Mouse (Mus musculus) intestine, embryonic 15.5 days (tissue): ENCODE results near the gene Zdhhc7. TPM values are rescaled to one million over a fixed set of nuclear protein-coding genes. Genes with fewer than 3 reads are reported as not detected.

Experiments
- ATAC-seq: fragments of 200-750 bp; cut with Nextera tagmentation; 2 replicates; pipeline ENCODE4 v1.8.0; 2017; ENCODE audit warnings: moderate TSS enrichment, moderate library complexity
- H3K27ac ChIP-seq: fragments of 300-500 bp; sonication (generic); 2 replicates; pipeline ENCODE4 v1.5.1; 2015; ENCODE audit warnings: mild to moderate bottlenecking, inconsistent platforms
- H3K27me3 ChIP-seq: fragments of 300-500 bp; sonication (generic); replicated peaks from 2 replicates; pipeline ENCODE4 v1.6.1; 2015; ENCODE audit warnings: inconsistent platforms
- H3K36me3 ChIP-seq: fragments of 300-500 bp; sonication (generic); 2 replicates; pipeline ENCODE4 v1.6.1; 2015; ENCODE audit warnings: inconsistent platforms
- H3K4me1 ChIP-seq: fragments of 300-500 bp; sonication (generic); replicated peaks from 2 replicates; pipeline ENCODE4 v1.6.1; 2015; ENCODE audit warnings: inconsistent platforms
- H3K4me2 ChIP-seq: fragments of 300-500 bp; sonication (generic); replicated peaks from 2 replicates; pipeline ENCODE4 v1.6.1; 2015; ENCODE audit warnings: mild to moderate bottlenecking, inconsistent platforms
- H3K4me3 ChIP-seq: fragments of 300-500 bp; sonication (generic); replicated peaks from 2 replicates; pipeline ENCODE4 v1.5.1; 2015; ENCODE audit warnings: inconsistent platforms
- H3K9ac ChIP-seq: fragments of 300-500 bp; sonication (generic); 2 replicates; pipeline ENCODE4 v1.6.1; 2015; ENCODE audit warnings: inconsistent platforms
- H3K9me3 ChIP-seq: fragments of 300-500 bp; sonication (generic); 2 replicates; pipeline ENCODE4 v1.6.1; 2016; ENCODE audit warnings: inconsistent platforms
- WGBS: fragments of 180-500 bp; shearing (Covaris S2); methylation state at CpG from one replicate; pipeline ENCODE4 v1.1.7; 2015; 5-methylcytosine and 5-hydroxymethylcytosine counted together
- polyA plus RNA-seq: library from polyadenylated mRNA; unstranded; fragments of >200 nt; fragmentation: Nextera tagmentation; extraction: Ambion mirVana; gene quantifications from 2 replicates; pipeline ENCODE4 v1.2.1, GENCODE M21; 2015

Gene Zdhhc7
- polyA plus RNA-seq, 1 experiment from 2014 or later, result 34.8 TPM

DNA sequence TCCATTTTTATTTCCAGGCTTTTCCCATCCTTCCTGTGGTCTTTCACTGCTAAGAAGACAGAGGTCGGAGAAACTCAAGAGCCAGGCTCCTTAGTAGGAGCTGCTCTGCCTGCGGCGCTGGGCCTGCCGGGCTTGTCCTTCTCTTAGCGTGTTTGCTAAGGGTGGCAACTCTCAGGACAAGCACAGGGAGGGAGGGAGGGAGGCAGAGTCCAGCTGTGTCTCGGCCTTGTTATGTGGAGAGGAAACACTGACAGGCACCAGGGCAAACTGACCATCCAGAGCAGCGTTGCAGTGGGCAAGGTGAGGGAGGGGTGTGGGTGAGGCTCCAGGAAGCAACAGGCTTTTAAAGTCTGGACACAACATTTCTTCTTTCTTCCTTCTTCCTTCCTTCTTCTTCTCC, 11.8 kb downstream of the Zdhhc7 start:
- H3K4me1 ChIP-seq, result peaks cover 5% of the 10 kb centered on the region
- 53% methylated on average over 7 of the region's 7 CpGs for WGBS
- H3K9me3 ChIP-seq, result no peaks in the 10 kb centered on the region
- H3K4me3 ChIP-seq, result no peak overlapping the region
- H3K4me2 ChIP-seq, result no peak overlapping the region
- H3K27ac ChIP-seq, result no peak overlapping the region
- no peak overlapping the region for H3K9ac ChIP-seq
- ATAC-seq, result no peak; the same call in 1 of the 2 replicates
- H3K36me3 ChIP-seq, result peaks cover 55% of the 10 kb centered on the region
- H3K27me3 ChIP-seq, result no peaks in the 10 kb centered on the region

GRCm38 (mm10) chr8:120084783-120085182, 16.5 kb downstream of the Zdhhc7 start:
- H3K9ac ChIP-seq, result no peak overlapping the region
- WGBS, result 94% methylated on average over 8 of the region's 8 CpGs
- no peak for ATAC-seq
- peaks cover 35% of the 10 kb centered on the region for H3K36me3 ChIP-seq
- H3K4me2 ChIP-seq, result no peak overlapping the region
- no peaks in the 10 kb centered on the region for H3K9me3 ChIP-seq
- H3K27me3 ChIP-seq, result no peaks in the 10 kb centered on the region
- H3K4me1 ChIP-seq, result no peaks in the 10 kb centered on the region
- H3K27ac ChIP-seq, result no peak overlapping the region
- H3K4me3 ChIP-seq, result no peak overlapping the region

- no peaks in the 10 kb centered on the region for H3K9me3 ChIP-seq
- no peak overlapping the region for H3K4me3 ChIP-seq
- H3K27ac ChIP-seq, result no peak overlapping the region
- no peak overlapping the region for H3K9ac ChIP-seq
- H3K36me3 ChIP-seq, result peaks cover 35% of the 10 kb centered on the region
- 93% methylated on average over 8 of the region's 8 CpGs for WGBS
- H3K4me2 ChIP-seq, result no peak overlapping the region
- ATAC-seq, result no peak
- H3K4me1 ChIP-seq, result 0 out of 2 replicates have a peak, but pooled peaks cover 2% of the 10 kb centered on the region
- H3K27me3 ChIP-seq, result no peaks in the 10 kb centered on the region
Measured at GRCm38 (mm10) chr8:120083261-120083660, 18.0 kb downstream of the Zdhhc7 start.

- 0 out of 2 replicates have a peak, but pooled peaks cover 4% of the 10 kb centered on the region for H3K4me1 ChIP-seq
- no peak overlapping the region for H3K4me3 ChIP-seq
- H3K27ac ChIP-seq, result no peak overlapping the region
- peaks cover 10% of the 10 kb centered on the region for H3K36me3 ChIP-seq
- WGBS, result 65% methylated on average over 5 of the region's 5 CpGs
- no peaks in the 10 kb centered on the region for H3K9me3 ChIP-seq
- H3K27me3 ChIP-seq, result no peaks in the 10 kb centered on the region
- no peak overlapping the region for H3K4me2 ChIP-seq
- no peak overlapping the region for H3K9ac ChIP-seq
- no peak for ATAC-seq
Measured at GRCm38 (mm10) chr8:120079361-120079760, 21.9 kb downstream of the Zdhhc7 start.

DNA sequence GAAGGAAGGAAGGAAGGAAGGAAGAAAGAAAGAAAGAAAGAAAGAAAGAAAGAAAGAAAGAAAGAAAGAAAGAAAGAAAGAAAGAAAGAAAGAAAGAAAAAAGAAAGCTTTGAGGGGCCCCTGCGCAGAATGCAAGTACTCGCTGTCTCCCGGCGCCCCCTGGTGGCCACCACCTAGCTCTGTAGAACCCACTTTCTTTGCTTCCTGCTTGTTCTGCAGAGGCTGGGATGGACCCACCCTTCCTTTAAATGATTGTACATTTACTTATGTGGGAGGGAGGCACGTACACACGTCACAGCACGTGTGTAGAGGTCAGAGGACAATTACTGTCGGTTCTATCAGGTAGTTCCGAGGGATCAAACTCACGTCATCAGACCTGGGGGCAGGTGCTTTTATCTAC, 23.2 kb downstream of the Zdhhc7 start:
- ATAC-seq, result peak; percentile 80
- H3K9me3 ChIP-seq, result no peaks in the 10 kb centered on the region
- H3K27me3 ChIP-seq, result no peaks in the 10 kb centered on the region
- no peak overlapping the region for H3K4me3 ChIP-seq
- H3K36me3 ChIP-seq, result peaks cover 6% of the 10 kb centered on the region
- no peak overlapping the region for H3K27ac ChIP-seq
- 0 out of 2 replicates have a peak, but pooled peaks cover 4% of the 10 kb centered on the region for H3K4me1 ChIP-seq
- H3K9ac ChIP-seq, result no peak overlapping the region
- WGBS, result 11% methylated on average over 10 of the region's 10 CpGs
- H3K4me2 ChIP-seq, result peak overlapping the region; percentile 31; the same call in 1 of the 2 replicates

DNA sequence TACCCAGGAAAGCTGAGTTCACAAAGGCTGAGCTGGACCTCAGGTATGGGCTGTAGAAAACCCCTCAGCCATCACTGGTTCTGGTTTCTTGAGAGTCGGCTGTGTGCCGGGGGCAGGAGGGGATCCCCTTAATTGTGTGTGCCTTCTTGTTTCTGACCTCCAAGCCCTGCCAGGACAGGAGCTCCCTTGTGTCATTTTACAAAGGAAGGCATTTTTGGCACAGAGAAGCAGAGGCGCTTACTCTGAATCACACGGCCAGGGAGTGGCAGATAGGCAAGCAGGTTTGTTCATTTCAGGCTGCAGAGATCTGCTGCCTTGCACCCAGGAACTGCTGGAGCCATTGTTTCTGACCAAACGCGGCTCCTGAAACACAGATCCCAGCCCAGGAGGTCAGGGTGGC, 25.9 kb downstream of the Zdhhc7 start:
- WGBS, result 61% methylated on average over 6 of the region's 6 CpGs
- no peak overlapping the region for H3K9ac ChIP-seq
- no peaks in the 10 kb centered on the region for H3K9me3 ChIP-seq
- H3K4me1 ChIP-seq, result peaks cover 4% of the 10 kb centered on the region; the same call in 1 of the 2 replicates
- no peak for ATAC-seq
- no peaks in the 10 kb centered on the region for H3K27me3 ChIP-seq
- H3K27ac ChIP-seq, result no peak overlapping the region
- H3K4me3 ChIP-seq, result no peak overlapping the region
- H3K36me3 ChIP-seq, result no peaks in the 10 kb centered on the region
- H3K4me2 ChIP-seq, result no peak overlapping the region

- Histone ChIP-seq H3K9ac (no peak overlapping the region), H3K4me2 (no peak overlapping the region), H3K4me1 (peaks cover 4% of the 10 kb centered on the region; the same call in 1 of the 2 replicates), H3K9me3 (no peaks in the 10 kb centered on the region), H3K27me3 (no peaks in the 10 kb centered on the region), H3K4me3 (no peak overlapping the region), H3K27ac (no peak overlapping the region), H3K36me3 (no peaks in the 10 kb centered on the region)
- WGBS, result 69% methylated on average over 6 of the region's 6 CpGs
- no peak for ATAC-seq
Measured at GRCm38 (mm10) chr8:120074516-120074915, 26.8 kb downstream of the Zdhhc7 start.

DNA sequence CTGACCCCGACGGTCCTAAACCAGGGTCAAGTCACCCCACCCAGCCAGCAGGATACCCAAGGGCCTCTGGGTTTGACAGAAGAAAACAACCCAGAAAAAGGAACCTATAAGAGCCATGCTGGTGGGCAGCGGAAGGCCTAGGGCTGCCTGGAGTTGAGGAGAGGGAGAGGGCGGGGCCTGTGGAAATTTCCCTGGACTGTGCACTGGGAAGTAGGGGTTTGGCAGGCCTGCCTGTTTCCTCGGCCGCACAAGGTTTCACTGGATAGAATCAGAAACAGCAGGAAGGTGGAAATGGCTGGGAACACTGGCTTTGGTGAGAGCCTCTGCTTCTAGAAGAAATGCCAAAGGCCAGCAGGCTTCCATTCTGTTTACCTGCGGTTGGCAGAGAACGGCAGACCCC, 28.5 kb downstream of the Zdhhc7 start:
- no peak overlapping the region for H3K4me2 ChIP-seq
- H3K9me3 ChIP-seq, result no peaks in the 10 kb centered on the region
- WGBS, result 71% methylated on average over 8 of the region's 8 CpGs
- no peak for ATAC-seq
- no peak overlapping the region for H3K27ac ChIP-seq
- no peaks in the 10 kb centered on the region for H3K27me3 ChIP-seq
- no peaks in the 10 kb centered on the region for H3K36me3 ChIP-seq
- no peak overlapping the region for H3K9ac ChIP-seq
- H3K4me3 ChIP-seq, result no peak overlapping the region
- peaks cover 6% of the 10 kb centered on the region for H3K4me1 ChIP-seq

DNA sequence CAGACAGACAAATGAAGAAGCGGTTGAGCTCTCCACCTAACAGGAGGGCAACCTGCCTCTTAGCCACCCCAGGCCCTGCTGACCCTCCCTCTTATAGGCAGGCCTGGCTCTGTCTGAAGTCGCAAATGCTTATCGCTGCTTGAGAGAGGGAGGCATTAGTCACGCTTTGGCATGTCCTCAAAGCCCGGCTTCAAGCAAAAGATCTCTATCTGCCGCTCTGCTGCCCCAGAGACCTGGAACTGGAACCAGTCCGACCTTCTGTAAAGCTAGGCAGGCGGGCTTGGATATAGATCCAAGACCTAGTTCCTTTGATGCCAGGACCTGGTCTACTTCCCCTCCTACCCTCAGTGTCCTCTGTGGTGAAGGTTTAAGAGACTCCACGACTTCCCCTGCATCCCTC, 29.0 kb downstream of the Zdhhc7 start:
- H3K4me2 ChIP-seq, result no peak overlapping the region
- no peak overlapping the region for H3K4me3 ChIP-seq
- H3K27me3 ChIP-seq, result no peaks in the 10 kb centered on the region
- ATAC-seq, result no peak
- no peaks in the 10 kb centered on the region for H3K9me3 ChIP-seq
- no peak overlapping the region for H3K27ac ChIP-seq
- H3K36me3 ChIP-seq, result no peaks in the 10 kb centered on the region
- no peak overlapping the region for H3K9ac ChIP-seq
- 67% methylated on average over 9 of the region's 9 CpGs for WGBS
- peaks cover 6% of the 10 kb centered on the region for H3K4me1 ChIP-seq

- WGBS, result 27% methylated on average over 4 of the region's 4 CpGs
- H3K9ac ChIP-seq, result no peak overlapping the region
- no peak overlapping the region for H3K27ac ChIP-seq
- no peaks in the 10 kb centered on the region for H3K9me3 ChIP-seq
- H3K27me3 ChIP-seq, result no peaks in the 10 kb centered on the region
- no peak overlapping the region for H3K4me2 ChIP-seq
- H3K4me3 ChIP-seq, result no peak overlapping the region
- no peaks in the 10 kb centered on the region for H3K36me3 ChIP-seq
- peaks cover 6% of the 10 kb centered on the region for H3K4me1 ChIP-seq
- ATAC-seq, result peak; percentile 70
Measured at GRCm38 (mm10) chr8:120071684-120072083, 29.6 kb downstream of the Zdhhc7 start.

DNA sequence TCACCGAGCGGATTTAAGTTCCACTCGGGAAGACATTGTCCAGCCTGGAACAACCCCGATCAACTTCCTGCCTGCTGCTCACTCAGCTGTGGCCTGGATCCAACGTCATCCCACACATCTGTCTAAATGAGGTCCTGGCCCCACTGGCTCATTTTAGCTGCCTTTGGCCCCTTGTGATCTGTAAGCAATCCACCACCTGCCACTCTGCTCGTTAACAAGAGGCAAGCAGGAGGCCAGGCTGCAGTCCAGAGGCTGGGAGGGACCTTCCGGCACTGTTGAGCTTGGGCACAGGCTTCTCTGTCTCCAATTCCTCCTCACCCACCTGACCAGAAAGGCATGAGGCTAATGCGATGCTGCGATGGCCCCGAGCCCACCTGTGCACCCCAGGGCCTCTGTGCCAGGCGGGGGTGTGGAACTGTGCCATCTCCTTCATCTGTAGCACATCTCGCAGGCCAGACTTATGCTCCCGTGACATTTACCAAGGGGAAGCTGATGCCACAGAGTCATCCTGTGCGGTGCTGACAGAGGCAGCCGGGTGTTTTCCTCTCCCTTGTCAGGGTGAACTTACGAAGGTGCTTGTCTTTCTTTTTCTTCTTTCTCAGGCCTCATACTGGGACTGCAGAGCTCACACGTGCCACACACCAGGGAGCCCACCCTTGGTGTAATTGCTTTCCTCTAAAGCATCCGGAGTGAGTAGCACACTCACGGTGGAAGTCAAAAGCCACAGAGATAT, 33.2 kb downstream of the Zdhhc7 start:
- no peak overlapping the region for H3K4me3 ChIP-seq
- 51% methylated on average over 19 of the region's 19 CpGs for WGBS
- H3K9ac ChIP-seq, result no peak overlapping the region
- H3K4me2 ChIP-seq, result no peak overlapping the region
- no peaks in the 10 kb centered on the region for H3K36me3 ChIP-seq
- no peak for ATAC-seq
- H3K27ac ChIP-seq, result no peak overlapping the region
- H3K27me3 ChIP-seq, result no peaks in the 10 kb centered on the region
- no peaks in the 10 kb centered on the region for H3K9me3 ChIP-seq
- H3K4me1 ChIP-seq, result peaks cover 7% of the 10 kb centered on the region

DNA sequence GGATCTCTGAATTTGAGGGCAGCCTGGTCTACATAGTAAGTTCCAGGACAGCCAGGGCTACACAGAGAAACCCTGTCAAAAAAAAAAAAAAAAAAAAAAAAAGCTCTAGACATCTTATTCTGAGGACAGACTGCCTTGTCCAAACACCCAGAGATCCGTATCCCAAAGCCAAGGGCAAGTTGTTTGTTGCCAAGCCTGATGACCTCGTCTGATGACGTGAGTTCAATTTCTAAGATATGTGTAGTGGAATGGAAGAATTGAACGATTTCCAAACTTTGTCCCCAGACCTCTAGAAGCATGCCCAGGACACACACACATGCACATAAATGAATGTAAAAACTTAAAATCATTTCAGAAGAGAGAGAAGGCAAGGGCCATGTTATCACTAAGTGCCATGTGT, 35.1 kb downstream of the Zdhhc7 start:
- Histone ChIP-seq H3K27ac (no peak overlapping the region), H3K9ac (no peak overlapping the region), H3K4me2 (no peak overlapping the region), H3K36me3 (no peaks in the 10 kb centered on the region), H3K4me1 (peaks cover 8% of the 10 kb centered on the region), H3K27me3 (no peaks in the 10 kb centered on the region), H3K4me3 (no peak overlapping the region), H3K9me3 (no peaks in the 10 kb centered on the region)
- 78% methylated on average over 4 of the region's 4 CpGs for WGBS
- no peak for ATAC-seq

- H3K27ac ChIP-seq, result no peak overlapping the region
- H3K4me3 ChIP-seq, result no peak overlapping the region
- H3K9me3 ChIP-seq, result no peaks in the 10 kb centered on the region
- 90% methylated on average over 8 of the region's 8 CpGs for WGBS
- H3K27me3 ChIP-seq, result no peaks in the 10 kb centered on the region
- no peak for ATAC-seq
- peaks cover 8% of the 10 kb centered on the region for H3K4me1 ChIP-seq
- H3K36me3 ChIP-seq, result no peaks in the 10 kb centered on the region
- H3K4me2 ChIP-seq, result no peak overlapping the region
- no peak overlapping the region for H3K9ac ChIP-seq
Measured at GRCm38 (mm10) chr8:120065611-120066010, 35.7 kb downstream of the Zdhhc7 start.
